Mouse (Mus musculus) bone marrow macrophage, adult 2 months (primary cell): ENCODE data around the gene Obsl1.

Experiments
- CTCF ChIP-seq: IDR thresholded peaks from 2 replicates; pipeline ENCODE4 v1.5.1; 2012; ENCODE audit warnings: low read depth, mild to moderate bottlenecking, low read length, moderate library complexity
- POLR2A ChIP-seq: IDR thresholded peaks from 2 replicates; pipeline ENCODE4 v1.6.1; 2012; ENCODE audit warnings: mild to moderate bottlenecking, low read depth, low read length, borderline replicate concordance

- TF ChIP-seq POLR2A (no peak), CTCF (no peak)
Measured at GRCm38 (mm10) chr1:75502945-75503650, 3.2 kb downstream of the Obsl1 start.
